Mouse (Mus musculus) thymus, adult 2 months (tissue): Measurements from ENCODE around the gene Fmnl2. TPM values are rescaled to one million over a fixed set of nuclear protein-coding genes. Genes with fewer than 3 reads are reported as not detected.

ENCODE experiments used
- DNase-seq: peaks from one replicate; pipeline ENCODE4 v3.0.0; 2021
- H3K27ac ChIP-seq: fragments of 200-500 bp; 2 replicates; pipeline ENCODE4 v1.5.1; 2012; ENCODE audit warnings: low read length, control low read depth; ENCODE audit not compliant: control insufficient read depth, insufficient read depth
- H3K27me3 ChIP-seq: fragments of 200-500 bp; 2 replicates; pipeline ENCODE4 v1.6.1; 2012; ENCODE audit warnings: mild to moderate bottlenecking, low read length, moderate library complexity, mixed read lengths; ENCODE audit not compliant: control insufficient read depth, insufficient read depth
- H3K36me3 ChIP-seq: fragments of 200-500 bp; 2 replicates; pipeline ENCODE4 v1.6.1; 2012; ENCODE audit warnings: mild to moderate bottlenecking, low read length, moderate library complexity; ENCODE audit not compliant: control insufficient read depth, insufficient read depth
- H3K4me1 ChIP-seq: fragments of 200-500 bp; replicated peaks from 2 replicates; pipeline ENCODE4 v1.6.1; 2012; ENCODE audit warnings: low read length; ENCODE audit not compliant: control insufficient read depth, insufficient read depth
- H3K4me3 ChIP-seq: fragments of 200-500 bp; 2 replicates; pipeline ENCODE4 v1.5.1; 2012; ENCODE audit warnings: mild to moderate bottlenecking, low read length, control low read depth, moderate library complexity; ENCODE audit not compliant: control insufficient read depth, insufficient read depth
- CTCF ChIP-seq: fragments of 200-500 bp; IDR thresholded peaks from 2 replicates; pipeline ENCODE4 v1.5.1; 2012; ENCODE audit warnings: mild to moderate bottlenecking, control low read depth, low read length, moderate library complexity, borderline replicate concordance; ENCODE audit not compliant: control insufficient read depth, poor library complexity, insufficient read depth; ENCODE audit errors: extremely low read depth
- POLR2A ChIP-seq: fragments of 200-500 bp; IDR thresholded peaks from 2 replicates; pipeline ENCODE4 v1.6.1; 2012; ENCODE audit warnings: mild to moderate bottlenecking, low read length, control low read depth, moderate library complexity; ENCODE audit not compliant: control insufficient read depth, poor library complexity, insufficient read depth; ENCODE audit errors: extremely low read depth
- WGBS: fragments of 180-500 bp; shearing (Covaris S2); methylation state at CpG from one replicate; pipeline ENCODE4 v1.1.7; 2018; 5-methylcytosine and 5-hydroxymethylcytosine counted together
- polyA plus RNA-seq: library from polyadenylated mRNA; depleted of rRNA; stranded (reverse); fragments of >200 nt; gene quantifications from 2 replicates; pipeline ENCODE4 v1.2.3, GENCODE M21; 2012

Gene Fmnl2
- polyA plus RNA-seq, 1 experiment: 5.0 TPM

DNA sequence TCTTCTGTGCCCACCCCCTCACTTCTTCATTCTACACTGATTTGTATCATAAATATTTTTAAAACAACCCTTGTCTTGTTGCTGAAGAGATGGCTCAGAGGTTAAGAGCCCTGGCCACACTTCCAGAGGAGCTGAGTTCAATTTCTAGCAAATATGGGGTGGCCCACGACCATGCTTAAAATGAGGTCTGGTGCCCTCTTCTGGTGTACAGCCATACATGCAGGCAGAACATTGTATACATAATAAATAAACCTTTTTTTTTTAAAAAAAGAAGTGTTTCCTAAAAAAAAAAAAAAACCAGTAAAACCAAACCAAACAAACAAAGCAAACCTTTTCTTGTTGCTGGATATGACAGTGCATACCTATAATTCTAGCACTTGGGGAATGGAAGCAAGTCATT, 225.6 kb downstream of the Fmnl2 start:
- no peaks in the 10 kb centered on the region for H3K27me3 ChIP-seq
- 10% methylated on average over 1 of the region's 1 CpGs for WGBS
- H3K27ac ChIP-seq: no peak overlapping the region
- no peak for TF ChIP-seq POLR2A
- no peak for TF ChIP-seq CTCF
- no peak overlapping the region for H3K4me3 ChIP-seq
- DNase-seq: peak; percentile 10
- no peaks in the 10 kb centered on the region for H3K36me3 ChIP-seq
- no peaks in the 10 kb centered on the region for H3K4me1 ChIP-seq

DNA sequence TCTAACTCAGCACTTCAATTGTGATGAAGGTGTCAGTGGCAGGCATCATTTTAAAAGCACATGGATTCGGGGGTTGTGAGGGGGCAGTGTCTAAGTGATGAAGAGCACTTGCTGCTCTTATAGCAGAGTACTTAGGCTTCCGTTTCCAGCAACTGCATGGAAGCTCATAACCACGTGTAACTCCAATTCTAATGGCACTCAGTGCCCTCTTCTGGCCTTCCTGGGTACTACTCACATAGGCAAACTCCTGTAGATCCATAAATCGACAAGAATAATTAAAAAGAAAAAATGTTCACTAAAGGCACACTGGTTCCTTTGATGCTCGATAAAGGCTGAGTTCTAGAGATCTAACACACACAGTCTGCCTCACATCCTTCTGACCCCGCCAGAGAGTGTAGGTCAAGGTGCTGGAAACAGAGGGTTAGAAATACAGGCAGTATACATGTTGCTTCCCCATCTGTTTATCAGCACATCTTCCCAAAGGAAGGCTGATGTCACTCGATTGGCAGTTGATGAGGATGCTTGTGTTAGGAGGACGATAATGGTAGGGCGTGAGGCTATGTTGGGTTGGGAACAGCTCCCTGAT, 228.1 kb downstream of the Fmnl2 start:
- WGBS: 61% methylated on average over 9 of the region's 9 CpGs
- peak; percentile 46 for DNase-seq
- Histone ChIP-seq H3K36me3 (no peaks in the 10 kb centered on the region), H3K27ac (no peak overlapping the region), H3K4me3 (no peak overlapping the region), H3K4me1 (peaks cover 3% of the 10 kb centered on the region), H3K27me3 (no peaks in the 10 kb centered on the region)
- TF ChIP-seq CTCF (no peak), POLR2A (no peak)

DNA sequence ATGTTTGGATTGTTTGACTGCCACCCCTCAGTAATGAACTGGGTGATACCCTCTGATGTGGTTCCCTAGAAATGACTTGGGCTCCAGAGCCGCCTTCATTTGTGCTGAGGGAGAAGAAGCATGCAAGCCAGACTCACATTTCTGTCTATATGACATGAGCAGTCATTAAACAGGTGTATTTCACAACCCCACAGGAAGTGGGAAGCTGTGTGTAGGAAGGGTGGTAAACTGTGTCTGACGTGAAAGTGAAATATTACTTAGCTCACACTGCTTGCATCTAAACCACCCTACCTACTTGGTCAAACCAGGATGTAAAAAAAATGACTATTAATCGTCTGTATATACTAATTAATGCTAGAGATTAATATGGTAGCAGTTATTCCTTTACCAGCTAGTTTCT, 231.1 kb downstream of the Fmnl2 start:
- no peaks in the 10 kb centered on the region for H3K27me3 ChIP-seq
- no peaks in the 10 kb centered on the region for H3K36me3 ChIP-seq
- 8% methylated on average over 3 of the region's 3 CpGs for WGBS
- TF ChIP-seq CTCF (no peak), POLR2A (no peak)
- DNase-seq: peak; percentile 6
- no peak overlapping the region for H3K4me3 ChIP-seq
- H3K4me1 ChIP-seq: peaks cover 3% of the 10 kb centered on the region
- no peak overlapping the region for H3K27ac ChIP-seq

DNA sequence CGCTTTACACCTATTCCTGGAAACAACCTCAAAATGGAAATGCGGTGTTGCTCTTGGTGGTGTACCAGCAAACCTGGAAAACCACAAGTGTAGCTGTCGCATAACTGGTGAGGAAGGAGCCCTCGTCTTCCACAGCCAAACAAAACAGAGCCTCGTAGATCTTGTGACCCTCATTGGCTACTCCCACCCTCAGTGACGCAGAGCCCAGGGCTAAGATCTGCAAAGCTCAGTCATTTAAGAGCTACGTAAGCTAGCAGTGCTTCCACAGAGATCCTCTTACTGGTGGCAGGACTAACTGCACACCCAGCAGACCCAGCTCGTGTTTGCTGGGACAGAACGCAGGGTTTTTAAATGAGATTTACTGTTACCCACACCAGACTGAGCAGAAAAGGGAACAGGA, 237.4 kb downstream of the Fmnl2 start:
- Histone ChIP-seq H3K27me3 (no peaks in the 10 kb centered on the region), H3K27ac (no peak overlapping the region), H3K4me1 (peaks cover 6% of the 10 kb centered on the region), H3K36me3 (no peaks in the 10 kb centered on the region), H3K4me3 (no peak overlapping the region)
- WGBS: 11% methylated on average over 9 of the region's 9 CpGs
- DNase-seq: peak; percentile 2
- TF ChIP-seq POLR2A (no peak), CTCF (no peak)

DNA sequence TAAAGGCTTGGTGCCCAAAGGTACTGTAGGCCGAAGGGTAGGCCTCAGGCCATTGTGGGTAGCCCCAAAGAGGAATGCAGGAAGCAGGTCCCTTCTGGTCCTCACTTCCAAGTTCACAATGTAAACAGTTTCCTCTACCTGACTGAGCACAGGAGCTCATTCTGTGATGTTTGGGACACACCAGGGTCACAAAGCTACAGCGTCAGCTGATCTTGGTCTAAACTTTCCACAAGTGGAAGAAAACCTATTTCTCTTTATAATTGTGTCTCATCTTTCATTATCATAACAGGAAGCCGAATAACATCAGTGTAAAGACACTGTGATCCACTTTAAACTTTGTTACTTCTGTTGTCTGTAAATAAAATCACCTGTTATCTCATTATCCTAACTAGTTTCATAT, 237.8 kb downstream of the Fmnl2 start:
- TF ChIP-seq POLR2A (no peak), CTCF (no peak)
- DNase-seq: no peak

DNA sequence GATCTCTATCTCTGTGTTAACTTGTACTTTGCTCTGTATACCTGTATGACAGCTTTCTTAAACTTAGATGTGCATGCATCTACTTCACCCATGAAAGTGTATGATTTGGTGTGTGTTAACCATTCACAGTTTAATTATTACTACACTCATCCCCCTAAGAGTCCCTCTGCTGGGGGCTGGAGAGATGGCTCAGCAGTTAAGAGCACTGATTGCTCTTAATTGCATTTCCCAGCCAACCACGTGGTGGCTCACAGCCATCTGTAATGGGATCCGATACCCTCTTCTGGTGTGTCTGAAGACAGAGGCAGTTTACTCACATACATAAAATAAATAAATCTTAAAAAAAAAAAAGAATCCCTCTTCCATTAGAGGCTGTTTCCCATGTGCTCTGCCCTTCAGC, 242.4 kb downstream of the Fmnl2 start:
- H3K4me1 ChIP-seq: peaks cover 3% of the 10 kb centered on the region
- no peaks in the 10 kb centered on the region for H3K36me3 ChIP-seq
- H3K4me3 ChIP-seq: no peak overlapping the region
- TF ChIP-seq POLR2A (no peak), CTCF (no peak)
- H3K27ac ChIP-seq: no peak overlapping the region
- H3K27me3 ChIP-seq: no peaks in the 10 kb centered on the region
- WGBS: 88% methylated on average over 2 of the region's 2 CpGs
- no peak for DNase-seq

More for the DNA sequence above, 237.8 kb downstream of the Fmnl2 start:
- Histone ChIP-seq H3K36me3 (no peaks in the 10 kb centered on the region), H3K27ac (no peak overlapping the region), H3K4me3 (no peak overlapping the region), H3K27me3 (no peaks in the 10 kb centered on the region), H3K4me1 (peaks cover 6% of the 10 kb centered on the region)
- WGBS: 68% methylated on average over 3 of the region's 3 CpGs
